Mouse (Mus musculus) ES-Bruce4 (cell line): ENCODE measurements around the gene Nin.

Experiments used
- CTCF ChIP-seq: IDR thresholded peaks from one replicate; pipeline ENCODE4 v1.8.1; 2011; ENCODE audit warnings: low read depth, low read length
- EP300 ChIP-seq: IDR thresholded peaks from 2 replicates; pipeline ENCODE4 v1.6.1; 2011; ENCODE audit warnings: low read depth, low read length; ENCODE audit not compliant: insufficient read depth
- POLR2A ChIP-seq: IDR thresholded peaks from one replicate; pipeline ENCODE4 v1.8.1; 2011; ENCODE audit warnings: low read length; ENCODE audit not compliant: insufficient read depth

DNA sequence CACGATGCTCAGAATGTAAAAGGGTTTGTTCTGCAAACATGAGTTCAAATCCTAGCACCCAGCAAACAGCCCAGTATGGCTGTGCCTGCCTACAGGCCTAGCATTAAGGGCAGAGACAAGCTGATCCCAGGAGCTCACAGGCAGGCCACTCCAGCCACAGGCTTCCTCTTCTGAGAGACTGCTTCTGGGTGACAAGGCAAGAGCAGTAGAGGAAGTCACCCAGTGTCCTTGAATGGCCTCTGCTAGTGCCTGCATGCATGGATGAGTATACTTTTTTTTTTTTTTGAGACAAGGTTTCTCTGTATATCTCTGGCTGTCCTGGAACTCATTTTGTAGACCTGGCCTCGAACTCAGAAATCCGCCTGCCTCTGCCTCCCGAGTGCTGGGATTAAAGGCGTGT is 27.0 kb upstream of the Nin start:
- no peak for TF ChIP-seq CTCF
- TF ChIP-seq POLR2A: no peak
- no peak for TF ChIP-seq EP300
